Mouse (Mus musculus): ENCODE data around the gene Ckb. TPM values are rescaled to one million over a fixed set of nuclear protein-coding genes. Genes with fewer than 3 reads are reported as not detected.

Gene Ckb
- polyA plus RNA-seq, 1 experiment from 2014 or later = 953 TPM

DNA sequence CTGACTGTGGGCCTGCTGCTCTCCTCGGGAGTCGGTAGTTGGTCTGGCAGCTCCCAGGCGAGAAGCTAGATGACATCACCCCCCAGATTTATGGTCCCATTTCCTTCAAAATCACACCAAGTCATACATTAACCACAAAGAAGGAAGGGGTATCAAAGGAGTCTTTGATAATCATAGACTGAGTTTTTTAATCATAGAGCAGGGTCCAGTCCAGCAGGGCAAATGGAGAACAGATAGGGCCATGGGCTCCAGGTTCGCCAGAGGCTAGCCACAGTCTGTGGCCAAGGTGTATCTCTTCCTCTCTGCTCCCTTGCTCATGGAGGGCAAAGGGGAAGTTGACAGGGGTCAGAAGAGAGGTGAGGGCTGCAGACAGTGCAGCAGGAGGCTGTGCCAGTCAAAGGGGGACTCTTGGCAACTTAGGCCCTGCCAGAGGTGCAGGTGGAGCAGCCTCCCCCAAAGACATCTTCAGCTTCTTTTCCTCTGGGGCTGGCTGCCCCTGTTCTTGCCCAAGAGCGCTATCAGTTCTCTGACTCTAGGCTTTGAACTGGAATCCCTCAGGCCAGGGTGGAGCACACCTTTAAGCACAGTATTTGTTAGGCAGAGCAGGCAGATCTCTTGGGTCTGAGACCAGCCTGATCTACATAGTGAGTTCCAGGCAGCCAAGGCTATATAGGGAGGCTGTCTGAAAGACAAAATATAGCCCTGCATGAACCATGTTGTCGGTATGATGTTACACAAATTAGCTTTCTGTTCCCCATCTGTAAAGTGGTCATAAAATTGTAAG lies 3.9 kb upstream of the Ckb start:
- Histone ChIP-seq H3K36me3 (ENCODE audit: control insufficient read depth, insufficient read depth, low read length) (no peaks in the 10 kb centered on the region; the same call in 1 of the 2 replicates), H3K27ac (ENCODE audit: low read length) (peak overlapping the region; percentile 99), H3K4me2 (ENCODE audit: low read depth, low read length) (peak overlapping the region; percentile 26; the same call in 1 of the 2 replicates), H3K4me3 (ENCODE audit: low read length) (no peak overlapping the region), H3K9ac (ENCODE audit: low read depth, low read length) (peak overlapping the region; percentile 48), H3K9me3 (ENCODE audit: control insufficient read depth, low read length) (no peaks in the 10 kb centered on the region), H3K27me3 (replicated peaks; ENCODE audit: control insufficient read depth, insufficient read depth, low read length) (no peaks in the 10 kb centered on the region), H3K4me1 (ENCODE audit: control insufficient read depth, insufficient read depth, low read length) (peaks cover 46% of the 10 kb centered on the region)
- peak; percentile 62 for ATAC-seq
- WGBS = 56% methylated on average over 6 of the region's 6 CpGs

DNA sequence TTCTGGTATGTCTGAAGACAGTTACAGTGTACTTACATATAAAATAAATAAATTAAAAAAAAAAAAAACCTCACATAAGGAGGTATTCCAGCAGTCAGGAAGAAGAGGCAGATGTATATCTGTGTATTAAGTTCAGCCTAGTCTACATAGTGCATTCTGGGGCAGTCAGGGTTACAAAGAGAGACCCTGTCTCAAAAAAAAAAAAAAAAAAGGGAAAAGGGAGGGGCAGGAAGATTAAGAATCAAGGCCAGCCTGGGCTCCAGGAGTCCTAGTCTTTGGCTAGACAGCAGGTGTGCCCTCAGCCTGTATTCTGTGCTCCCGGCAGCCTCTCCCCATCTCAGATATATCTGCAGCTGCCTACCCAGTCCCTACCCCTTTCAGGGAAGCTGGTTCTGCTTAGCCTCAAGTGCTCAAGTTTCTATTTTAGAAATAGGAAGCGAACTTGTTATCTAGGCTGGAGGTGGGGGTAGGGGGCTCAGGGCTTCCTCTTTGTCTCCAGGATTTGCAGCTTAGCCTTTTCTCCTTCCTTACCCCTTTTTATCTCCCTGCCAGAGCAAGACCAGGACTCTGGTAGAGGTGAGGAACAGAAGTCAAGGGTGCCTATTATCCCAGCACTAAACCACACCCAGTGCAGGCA lies 2.8 kb upstream of the Ckb start:
- no peak for ATAC-seq
- H3K4me1 ChIP-seq (ENCODE audit: control insufficient read depth, insufficient read depth, low read length) = peaks cover 53% of the 10 kb centered on the region
- peak overlapping the region; percentile 88 for H3K27ac ChIP-seq (ENCODE audit: low read length)
- no peaks in the 10 kb centered on the region for H3K9me3 ChIP-seq (ENCODE audit: control insufficient read depth, low read length)
- H3K9ac ChIP-seq (ENCODE audit: low read depth, low read length) = peak overlapping the region; percentile 8; the same call in 1 of the 2 replicates
- H3K4me2 ChIP-seq (ENCODE audit: low read depth, low read length) = no peak overlapping the region
- H3K27me3 ChIP-seq (replicated peaks; ENCODE audit: control insufficient read depth, insufficient read depth, low read length) = no peaks in the 10 kb centered on the region
- H3K36me3 ChIP-seq (ENCODE audit: control insufficient read depth, insufficient read depth, low read length) = no peaks in the 10 kb centered on the region
- H3K4me3 ChIP-seq (ENCODE audit: low read length) = no peak overlapping the region
- WGBS = 36% methylated on average over 2 of the region's 2 CpGs

DNA sequence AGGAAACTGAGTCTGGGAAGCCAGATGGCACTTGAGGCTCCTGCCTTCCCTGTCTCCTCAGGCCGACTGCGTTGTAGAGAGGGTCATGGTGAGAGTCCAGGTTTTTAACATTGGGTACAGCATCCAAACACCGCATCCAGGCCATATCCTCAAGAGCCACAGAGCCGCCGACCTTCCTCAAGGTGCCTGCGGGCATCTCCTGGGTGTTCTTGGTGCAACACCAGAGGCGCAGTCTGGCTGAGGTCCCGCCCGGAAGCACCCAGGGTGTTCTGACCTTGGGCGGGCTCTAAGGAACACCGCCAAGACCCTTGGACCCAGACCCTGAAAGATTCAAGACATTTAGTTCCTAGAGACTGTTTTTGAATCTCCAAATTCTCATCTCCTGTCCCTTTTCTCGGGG lies 443 bp upstream of the Ckb start:
- ATAC-seq = no peak
- H3K4me2 ChIP-seq (ENCODE audit: low read depth, low read length) = peak overlapping the region; percentile 88
- peak overlapping the region; percentile 78 for H3K9ac ChIP-seq (ENCODE audit: low read depth, low read length)
- no peaks in the 10 kb centered on the region for H3K36me3 ChIP-seq (ENCODE audit: control insufficient read depth, insufficient read depth, low read length)
- 15% methylated on average over 12 of the region's 12 CpGs for WGBS
- H3K27ac ChIP-seq (ENCODE audit: low read length) = no peak overlapping the region
- peaks cover 55% of the 10 kb centered on the region for H3K4me1 ChIP-seq (ENCODE audit: control insufficient read depth, insufficient read depth, low read length)
- H3K4me3 ChIP-seq (ENCODE audit: low read length) = peak overlapping the region; percentile 62
- no peaks in the 10 kb centered on the region for H3K27me3 ChIP-seq (replicated peaks; ENCODE audit: control insufficient read depth, insufficient read depth, low read length)
- H3K9me3 ChIP-seq (ENCODE audit: control insufficient read depth, low read length) = no peaks in the 10 kb centered on the region

DNA sequence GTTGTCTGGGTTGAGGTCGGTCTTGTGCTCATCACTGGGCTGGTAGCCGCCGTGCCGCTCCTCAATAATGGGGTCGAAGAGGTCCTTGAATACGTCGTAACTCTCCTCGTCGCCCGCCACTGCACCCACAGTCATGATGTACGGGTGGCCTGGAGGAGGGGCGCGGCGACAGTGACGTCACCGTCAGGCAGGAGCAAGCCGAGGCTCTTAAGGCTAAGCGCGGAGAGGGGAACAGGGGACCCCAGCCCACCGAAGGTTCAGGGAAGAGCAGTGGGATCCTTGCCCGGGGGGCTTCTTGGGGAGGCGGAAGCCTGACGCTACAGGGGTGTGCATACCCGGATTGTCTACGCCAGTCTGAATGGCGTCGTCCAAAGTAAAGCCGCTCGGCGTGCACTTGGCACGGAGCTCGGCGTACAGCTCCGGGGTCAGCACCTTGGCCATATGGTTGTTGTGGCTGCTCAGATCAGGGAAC lies 671 bp downstream of the Ckb start:
- Histone ChIP-seq H3K27me3 (replicated peaks; ENCODE audit: control insufficient read depth, insufficient read depth, low read length) (no peaks in the 10 kb centered on the region), H3K9ac (ENCODE audit: low read depth, low read length) (peak overlapping the region; percentile 78), H3K27ac (ENCODE audit: low read length) (peak overlapping the region; percentile 53), H3K4me3 (ENCODE audit: low read length) (peak overlapping the region; percentile 62), H3K36me3 (ENCODE audit: control insufficient read depth, insufficient read depth, low read length) (no peaks in the 10 kb centered on the region), H3K4me2 (ENCODE audit: low read depth, low read length) (peak overlapping the region; percentile 88), H3K9me3 (ENCODE audit: control insufficient read depth, low read length) (no peaks in the 10 kb centered on the region), H3K4me1 (ENCODE audit: control insufficient read depth, insufficient read depth, low read length) (peaks cover 48% of the 10 kb centered on the region)
- peak; percentile 14; the same call in 1 of the 2 replicates for ATAC-seq
- under 1% methylated on average over 34 of the region's 34 CpGs for WGBS

DNA sequence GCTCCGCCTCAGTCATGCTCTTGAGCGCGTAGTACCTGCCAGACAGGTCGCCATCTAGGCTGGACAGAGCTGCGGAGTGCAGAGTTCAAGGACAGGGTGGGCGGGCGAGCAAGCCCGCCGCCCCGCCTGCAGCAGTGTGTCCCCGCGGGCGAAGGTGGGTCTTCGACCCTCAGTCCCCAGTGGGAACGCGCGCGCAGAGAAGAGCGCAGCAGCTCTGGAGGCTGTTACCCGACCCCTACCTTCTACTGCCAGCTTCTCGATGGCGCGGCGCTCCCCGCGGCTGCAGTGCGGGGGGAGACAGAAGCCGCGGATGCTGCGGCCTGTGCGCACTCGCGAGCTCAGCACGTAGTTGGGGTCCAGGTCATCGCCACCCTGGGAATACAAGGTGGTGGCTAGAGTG lies 1.2 kb downstream of the Ckb start:
- ATAC-seq = no peak; the same call in 1 of the 2 replicates
- WGBS = 2% methylated on average over 35 of the region's 35 CpGs
- Histone ChIP-seq H3K9me3 (ENCODE audit: control insufficient read depth, low read length) (no peaks in the 10 kb centered on the region), H3K36me3 (ENCODE audit: control insufficient read depth, insufficient read depth, low read length) (no peaks in the 10 kb centered on the region), H3K9ac (ENCODE audit: low read depth, low read length) (peak overlapping the region; percentile 78), H3K27ac (ENCODE audit: low read length) (peak overlapping the region; percentile 53; the same call in 1 of the 2 replicates), H3K27me3 (replicated peaks; ENCODE audit: control insufficient read depth, insufficient read depth, low read length) (no peaks in the 10 kb centered on the region), H3K4me1 (ENCODE audit: control insufficient read depth, insufficient read depth, low read length) (peaks cover 44% of the 10 kb centered on the region), H3K4me3 (ENCODE audit: low read length) (peak overlapping the region; percentile 62), H3K4me2 (ENCODE audit: low read depth, low read length) (peak overlapping the region; percentile 88)

DNA sequence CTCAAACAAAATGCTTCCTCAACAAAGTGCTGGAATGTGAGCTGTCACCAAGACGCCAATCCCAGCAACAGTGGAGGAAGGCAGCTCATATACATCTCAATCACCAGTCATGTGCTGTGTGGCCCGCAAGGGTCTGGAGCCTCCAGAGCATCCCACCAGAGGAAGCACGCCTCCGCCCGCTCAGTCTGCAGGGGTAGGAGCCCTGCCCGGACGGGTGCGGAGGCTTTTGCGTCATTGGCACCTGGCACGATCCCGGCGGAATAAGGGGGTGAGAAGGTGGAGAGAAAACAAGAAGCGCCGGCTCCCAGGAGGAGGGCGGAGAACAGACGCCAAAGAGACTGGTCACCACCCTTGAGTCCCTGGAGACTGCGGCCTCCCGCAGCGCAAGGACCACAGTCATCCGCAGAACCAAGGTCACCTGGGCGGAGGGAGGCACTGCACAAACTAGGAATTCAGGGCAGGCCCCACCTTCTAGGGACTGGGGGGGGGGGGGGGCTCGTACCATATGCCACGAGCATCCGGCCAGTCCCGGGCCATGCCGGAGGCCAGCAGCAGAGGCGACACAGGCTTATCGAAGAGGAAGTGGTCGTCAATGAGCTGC lies 1.7 kb downstream of the Ckb start:
- no peaks in the 10 kb centered on the region for H3K36me3 ChIP-seq (ENCODE audit: control insufficient read depth, insufficient read depth, low read length)
- peaks cover 41% of the 10 kb centered on the region for H3K4me1 ChIP-seq (ENCODE audit: control insufficient read depth, insufficient read depth, low read length)
- peak overlapping the region; percentile 62 for H3K4me3 ChIP-seq (ENCODE audit: low read length)
- 19% methylated on average over 29 of the region's 29 CpGs for WGBS
- no peaks in the 10 kb centered on the region for H3K27me3 ChIP-seq (replicated peaks; ENCODE audit: control insufficient read depth, insufficient read depth, low read length)
- peak overlapping the region; percentile 88 for H3K4me2 ChIP-seq (ENCODE audit: low read depth, low read length)
- H3K9me3 ChIP-seq (ENCODE audit: control insufficient read depth, low read length) = no peaks in the 10 kb centered on the region
- H3K9ac ChIP-seq (ENCODE audit: low read depth, low read length) = peak overlapping the region; percentile 78
- ATAC-seq = no peak; the same call in 1 of the 2 replicates
- H3K27ac ChIP-seq (ENCODE audit: low read length) = peak overlapping the region; percentile 53; the same call in 1 of the 2 replicates

DNA sequence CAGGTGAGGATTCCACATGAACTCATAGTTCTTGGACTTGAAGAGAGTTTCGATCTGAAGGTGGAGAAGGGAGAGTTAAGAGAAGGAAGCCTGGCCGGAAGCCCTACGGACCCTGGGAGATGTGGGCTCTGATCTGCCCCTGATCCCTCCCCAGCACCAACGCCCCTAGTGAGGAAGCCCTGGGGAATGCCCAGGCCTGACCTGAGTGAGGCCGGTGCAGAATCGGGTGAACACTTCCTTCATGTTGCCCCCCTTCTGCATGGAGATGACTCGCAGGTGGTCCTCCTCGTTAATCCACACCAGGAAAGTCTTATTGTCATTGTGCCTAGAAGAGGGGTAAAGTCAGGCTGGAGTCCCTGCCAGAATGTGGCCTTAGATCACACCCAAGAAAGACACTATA lies 2.2 kb downstream of the Ckb start:
- H3K4me1 ChIP-seq (ENCODE audit: control insufficient read depth, insufficient read depth, low read length) = peaks cover 37% of the 10 kb centered on the region
- H3K27ac ChIP-seq (ENCODE audit: low read length) = peak overlapping the region; percentile 53; the same call in 1 of the 2 replicates
- no peaks in the 10 kb centered on the region for H3K9me3 ChIP-seq (ENCODE audit: control insufficient read depth, low read length)
- no peaks in the 10 kb centered on the region for H3K36me3 ChIP-seq (ENCODE audit: control insufficient read depth, insufficient read depth, low read length)
- no peak for ATAC-seq
- no peaks in the 10 kb centered on the region for H3K27me3 ChIP-seq (replicated peaks; ENCODE audit: control insufficient read depth, insufficient read depth, low read length)
- H3K4me2 ChIP-seq (ENCODE audit: low read depth, low read length) = peak overlapping the region; percentile 88
- WGBS = 58% methylated on average over 8 of the region's 8 CpGs
- peak overlapping the region; percentile 62 for H3K4me3 ChIP-seq (ENCODE audit: low read length)
- H3K9ac ChIP-seq (ENCODE audit: low read depth, low read length) = peak overlapping the region; percentile 78

DNA sequence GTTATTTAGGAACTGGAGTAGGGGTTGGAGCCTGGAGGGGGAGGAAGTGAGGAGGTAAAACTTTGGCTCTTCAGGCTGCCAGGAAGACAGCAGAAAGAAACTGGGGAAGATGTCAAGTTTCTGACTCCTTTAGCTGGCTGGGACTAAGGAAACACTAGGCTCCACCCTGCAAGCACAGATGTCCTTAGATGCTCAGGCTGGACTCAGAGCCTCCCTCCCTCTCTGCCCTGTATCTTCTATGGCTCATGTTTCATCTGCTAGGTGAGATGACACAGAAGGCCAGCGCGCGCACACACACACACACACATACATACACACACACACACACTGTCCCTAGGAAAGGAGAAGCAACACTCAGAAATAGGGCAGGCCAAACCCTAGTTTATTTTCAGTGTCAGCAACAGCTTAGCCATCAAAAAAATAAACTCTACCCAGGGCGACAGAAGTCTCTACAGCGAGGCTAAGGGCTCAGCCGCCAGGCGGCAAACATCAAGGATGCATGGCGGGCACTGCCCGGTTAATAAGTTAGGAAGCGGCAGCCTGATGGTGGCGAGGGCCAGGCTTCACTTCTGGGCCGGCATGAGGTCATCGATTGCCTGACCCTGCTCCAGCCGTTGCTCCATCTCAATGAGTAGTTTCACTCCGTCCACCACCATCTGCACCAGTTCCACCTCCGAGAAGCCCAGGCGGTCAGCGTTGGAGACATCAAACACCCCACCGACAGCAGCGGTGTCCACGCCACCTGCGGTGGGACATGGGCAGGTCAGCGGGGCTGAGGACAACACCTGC lies 2.9 kb downstream of the Ckb start:
- WGBS = 48% methylated on average over 23 of the region's 23 CpGs
- Histone ChIP-seq H3K4me1 (ENCODE audit: control insufficient read depth, insufficient read depth, low read length) (peaks cover 39% of the 10 kb centered on the region), H3K36me3 (ENCODE audit: control insufficient read depth, insufficient read depth, low read length) (no peaks in the 10 kb centered on the region), H3K4me2 (ENCODE audit: low read depth, low read length) (peak overlapping the region; percentile 88), H3K9ac (ENCODE audit: low read depth, low read length) (peak overlapping the region; percentile 55), H3K4me3 (ENCODE audit: low read length) (peak overlapping the region; percentile 62; the same call in 1 of the 2 replicates), H3K27me3 (replicated peaks; ENCODE audit: control insufficient read depth, insufficient read depth, low read length) (no peaks in the 10 kb centered on the region), H3K27ac (ENCODE audit: low read length) (peak overlapping the region; percentile 88), H3K9me3 (ENCODE audit: control insufficient read depth, low read length) (no peaks in the 10 kb centered on the region)
- peak; percentile 8; the same call in 1 of the 2 replicates for ATAC-seq

Data from intestine, embryonic 16.5 days (tissue).